Mouse (Mus musculus) spleen, adult 2 months (tissue): Measurements from ENCODE around the gene Sec61a1.

Experiments used
- CTCF ChIP-seq: fragments of 200-500 bp; IDR thresholded peaks from 2 replicates; pipeline ENCODE4 v1.5.1; 2011; ENCODE audit warnings: mild to moderate bottlenecking, inconsistent platforms; ENCODE audit not compliant: insufficient read depth, insufficient read length, insufficient replicate concordance; ENCODE audit errors: extremely low read depth
- POLR2A ChIP-seq: fragments of 200-500 bp; IDR thresholded peaks from 2 replicates; pipeline ENCODE4 v1.6.1; 2011; ENCODE audit warnings: low read depth, low read length, inconsistent platforms

GRCm38 (mm10) chr6:88544644-88545396 is 26.1 kb upstream of the Sec61a1 start:
- TF ChIP-seq CTCF (no peak), POLR2A (no peak)
